Mouse (Mus musculus) embryonic facial prominence, embryonic 12.5 days (tissue): Measurements from ENCODE around the gene Rps15. TPM values are rescaled to one million over a fixed set of nuclear protein-coding genes. Genes with fewer than 3 reads are reported as not detected.

Experiments
- ATAC-seq: fragments of 200-750 bp; cut with Nextera tagmentation; 2 replicates; pipeline ENCODE4 v1.8.0; 2017; ENCODE audit not compliant: insufficient number of reproducible peaks, insufficient read depth, low FRiP score, low TSS enrichment
- H3K27ac ChIP-seq: fragments of 300-500 bp; sonication (generic); 2 replicates; pipeline ENCODE4 v1.5.1; 2016; ENCODE audit warnings: mild to moderate bottlenecking
- H3K27me3 ChIP-seq: fragments of 300-500 bp; sonication (generic); 2 replicates; pipeline ENCODE4 v1.6.1; 2016; ENCODE audit warnings: mild to moderate bottlenecking, moderate library complexity
- H3K36me3 ChIP-seq: fragments of 300-500 bp; sonication (generic); 2 replicates; pipeline ENCODE4 v1.6.1; 2016; ENCODE audit warnings: mild to moderate bottlenecking
- H3K4me1 ChIP-seq: fragments of 300-500 bp; sonication (generic); 2 replicates; pipeline ENCODE4 v1.6.1; 2016
- H3K4me2 ChIP-seq: fragments of 300-500 bp; sonication (generic); replicated peaks from 2 replicates; pipeline ENCODE4 v1.6.1; 2016; ENCODE audit warnings: mild to moderate bottlenecking, moderate library complexity
- H3K4me3 ChIP-seq: fragments of 300-500 bp; sonication (generic); 2 replicates; pipeline ENCODE4 v1.5.1; 2016; ENCODE audit warnings: mild to moderate bottlenecking
- H3K9ac ChIP-seq: fragments of 300-500 bp; sonication (generic); 2 replicates; pipeline ENCODE4 v1.6.1; 2016; ENCODE audit warnings: mild to moderate bottlenecking, moderate library complexity
- H3K9me3 ChIP-seq: fragments of 300-500 bp; sonication (generic); 2 replicates; pipeline ENCODE4 v1.6.1; 2016; ENCODE audit warnings: mild to moderate bottlenecking, moderate library complexity
- WGBS: fragments of 180-500 bp; shearing (Covaris S2); methylation state at CpG from one replicate; pipeline ENCODE4 v1.1.7; 2016; 5-methylcytosine and 5-hydroxymethylcytosine counted together
- polyA plus RNA-seq: library from polyadenylated mRNA; unstranded; fragments of >200 nt; fragmentation: Nextera tagmentation; extraction: Ambion mirVana; gene quantifications from 2 replicates; pipeline ENCODE4 v1.2.1, GENCODE M21; 2016

Gene Rps15
- polyA plus RNA-seq, 1 experiment from 2014 or later = 851 TPM

DNA sequence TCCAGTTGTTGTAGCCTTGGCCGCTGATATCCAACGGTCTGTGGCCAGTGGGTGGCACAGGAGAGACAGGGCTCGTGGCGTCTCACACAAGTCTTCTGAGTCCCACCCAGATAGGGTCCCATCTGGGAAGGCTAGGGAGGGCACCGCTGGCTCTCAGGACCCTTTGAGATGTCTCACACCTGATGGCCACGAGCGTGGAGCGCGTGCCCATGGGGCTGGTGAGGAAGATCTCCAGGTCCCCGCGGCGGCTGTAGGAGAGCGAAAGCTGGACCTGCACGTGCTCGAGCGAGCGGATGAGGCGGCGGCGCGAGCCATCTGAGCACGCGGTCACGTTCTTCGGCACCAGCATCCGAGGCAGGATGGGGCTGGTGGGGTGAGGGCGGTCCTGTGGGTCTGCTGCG, 30.6 kb downstream of the Rps15 start:
- H3K36me3 ChIP-seq = peaks cover 12% of the 10 kb centered on the region; the same call in 1 of the 2 replicates
- H3K27ac ChIP-seq = no peak overlapping the region
- no peaks in the 10 kb centered on the region for H3K9me3 ChIP-seq
- peak overlapping the region; percentile 63 for H3K9ac ChIP-seq
- peak overlapping the region; percentile 40 for H3K4me3 ChIP-seq
- peak overlapping the region; percentile 65 for H3K4me2 ChIP-seq
- WGBS = 7% methylated on average over 28 of the region's 28 CpGs
- peaks cover 15% of the 10 kb centered on the region; the same call in 1 of the 2 replicates for H3K27me3 ChIP-seq
- no peak for ATAC-seq
- H3K4me1 ChIP-seq = peaks cover 16% of the 10 kb centered on the region

DNA sequence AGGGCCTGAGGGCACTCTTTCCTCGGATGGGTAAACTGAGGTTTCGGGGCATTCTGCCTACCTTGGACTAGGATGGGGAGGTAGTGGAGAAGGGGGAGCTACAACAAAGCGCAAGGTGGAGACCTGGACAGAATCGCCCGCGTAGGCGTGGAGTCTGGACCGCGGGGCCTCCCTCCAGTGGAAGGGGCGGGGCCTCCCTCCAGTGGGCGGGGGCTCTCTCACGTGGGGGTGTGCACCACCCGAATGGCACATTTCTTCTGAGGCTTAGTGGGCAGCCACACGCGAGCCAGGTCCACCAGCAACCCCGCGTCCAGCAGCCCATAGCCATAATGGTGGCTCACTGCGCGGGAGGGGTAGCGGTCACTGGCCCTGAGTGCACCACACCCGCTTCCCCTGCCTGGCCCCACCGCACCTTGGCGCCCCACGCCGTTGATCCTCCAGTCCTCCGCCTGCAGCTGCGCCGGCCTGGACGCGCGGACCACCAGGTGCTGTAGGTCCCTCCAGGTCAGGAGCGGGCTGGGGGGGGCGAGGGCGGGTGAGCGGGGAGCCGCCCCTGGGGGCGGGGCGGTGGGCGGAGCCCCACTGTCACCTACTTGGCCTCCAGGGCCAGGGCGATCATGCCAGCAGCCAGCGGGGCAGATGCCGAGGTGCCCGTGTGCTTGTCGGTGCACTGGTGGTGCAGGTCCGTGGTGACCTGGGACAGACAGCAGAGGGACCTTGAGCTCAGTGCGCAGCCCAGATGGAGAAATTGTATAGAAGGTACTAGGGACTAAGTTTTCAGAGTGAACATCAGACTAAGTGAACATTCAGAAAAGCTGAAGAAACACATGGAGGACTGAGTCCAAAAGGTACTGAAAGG, 31.2 kb downstream of the Rps15 start:
- Histone ChIP-seq H3K9me3 (no peaks in the 10 kb centered on the region), H3K4me2 (peak overlapping the region; percentile 65), H3K4me1 (peaks cover 16% of the 10 kb centered on the region), H3K27me3 (peaks cover 10% of the 10 kb centered on the region; the same call in 1 of the 2 replicates), H3K27ac (no peak overlapping the region; the same call in 1 of the 2 replicates), H3K4me3 (peak overlapping the region; percentile 40), H3K9ac (peak overlapping the region; percentile 63), H3K36me3 (peaks cover 6% of the 10 kb centered on the region; the same call in 1 of the 2 replicates)
- WGBS = under 1% methylated on average over 46 of the region's 46 CpGs
- 0 out of 2 replicates have a peak, but pooled peaks have one; percentile 11 for ATAC-seq

DNA sequence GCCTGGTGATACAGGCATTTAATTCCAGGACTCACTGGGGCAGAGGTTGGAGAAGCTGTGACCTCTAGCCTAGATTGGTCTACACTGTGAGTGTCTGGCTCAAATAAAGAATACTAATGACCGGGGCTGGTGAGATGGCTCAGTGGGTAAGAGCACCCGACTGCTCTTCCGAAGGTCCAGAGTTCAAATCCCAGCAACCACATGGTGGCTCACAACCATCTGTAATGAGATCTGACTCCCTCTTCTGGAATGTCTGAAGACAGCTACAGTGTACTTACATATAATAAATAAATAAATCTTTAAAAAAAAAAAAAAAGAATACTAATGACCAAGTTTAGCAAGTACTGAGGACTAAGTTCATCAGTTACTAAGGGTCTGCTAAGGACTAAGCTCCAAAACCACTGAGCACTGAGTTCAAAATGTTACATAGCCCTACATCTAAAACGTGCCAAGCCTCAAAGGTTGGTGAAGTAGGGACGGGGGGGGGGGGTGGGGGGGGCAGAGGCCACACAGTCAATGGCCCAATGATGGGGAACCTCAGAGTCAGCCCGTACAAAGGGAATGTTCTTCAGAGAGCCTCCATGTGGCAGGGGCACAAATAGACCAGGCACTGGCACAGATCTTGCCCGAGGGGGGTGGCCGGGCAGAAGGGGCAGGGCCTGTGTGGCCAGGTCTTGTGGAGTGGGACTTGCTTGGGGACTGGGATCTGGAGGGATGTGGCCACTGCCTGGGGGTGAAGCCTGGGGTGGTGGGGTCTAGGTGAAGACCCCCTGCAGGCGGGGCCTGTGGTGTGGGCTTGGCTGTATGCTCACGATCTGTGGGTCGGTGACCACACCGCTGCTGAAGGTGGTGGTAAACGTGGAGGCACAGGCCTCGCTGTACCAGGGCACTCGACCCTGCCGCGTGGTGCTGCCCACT, 32.1 kb downstream of the Rps15 start:
- whole genome bisulfite sequencing = 78% methylated on average over 17 of the region's 17 CpGs
- Histone ChIP-seq H3K36me3 (no peaks in the 10 kb centered on the region), H3K9me3 (no peaks in the 10 kb centered on the region), H3K4me1 (peaks cover 12% of the 10 kb centered on the region), H3K9ac (no peak overlapping the region), H3K27ac (no peak overlapping the region), H3K4me3 (peak overlapping the region; percentile 40; the same call in 1 of the 2 replicates), H3K4me2 (peak overlapping the region; percentile 65), H3K27me3 (peaks cover 10% of the 10 kb centered on the region; the same call in 1 of the 2 replicates)
- ATAC-seq = no peak

DNA sequence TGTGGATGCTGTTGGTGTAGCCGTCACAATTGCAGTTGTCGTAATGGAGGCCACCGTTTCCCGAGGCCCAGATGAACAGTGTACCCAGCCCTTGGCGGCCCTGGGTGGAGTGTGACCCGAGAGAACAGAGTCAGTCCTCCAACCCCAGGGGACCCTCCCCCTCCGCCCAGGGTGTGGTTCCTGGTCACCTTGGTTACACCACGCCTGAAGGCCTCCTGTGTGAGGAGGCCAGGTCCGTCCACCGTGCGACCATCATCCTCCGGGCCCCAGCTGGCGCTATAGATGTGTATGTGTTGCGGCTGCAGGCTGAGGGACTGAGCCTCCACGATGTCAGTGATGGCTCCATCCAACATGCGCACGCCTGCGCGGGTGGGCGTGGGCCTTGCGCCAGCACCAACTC, 32.8 kb downstream of the Rps15 start:
- WGBS = 84% methylated on average over 21 of the region's 21 CpGs
- no peaks in the 10 kb centered on the region for H3K9me3 ChIP-seq
- peaks cover 8% of the 10 kb centered on the region for H3K4me1 ChIP-seq
- no peaks in the 10 kb centered on the region for H3K36me3 ChIP-seq
- H3K27ac ChIP-seq = no peak overlapping the region
- H3K27me3 ChIP-seq = peaks cover 10% of the 10 kb centered on the region; the same call in 1 of the 2 replicates
- H3K9ac ChIP-seq = no peak overlapping the region
- no peak overlapping the region for H3K4me3 ChIP-seq
- no peak overlapping the region for H3K4me2 ChIP-seq
- ATAC-seq = no peak

DNA sequence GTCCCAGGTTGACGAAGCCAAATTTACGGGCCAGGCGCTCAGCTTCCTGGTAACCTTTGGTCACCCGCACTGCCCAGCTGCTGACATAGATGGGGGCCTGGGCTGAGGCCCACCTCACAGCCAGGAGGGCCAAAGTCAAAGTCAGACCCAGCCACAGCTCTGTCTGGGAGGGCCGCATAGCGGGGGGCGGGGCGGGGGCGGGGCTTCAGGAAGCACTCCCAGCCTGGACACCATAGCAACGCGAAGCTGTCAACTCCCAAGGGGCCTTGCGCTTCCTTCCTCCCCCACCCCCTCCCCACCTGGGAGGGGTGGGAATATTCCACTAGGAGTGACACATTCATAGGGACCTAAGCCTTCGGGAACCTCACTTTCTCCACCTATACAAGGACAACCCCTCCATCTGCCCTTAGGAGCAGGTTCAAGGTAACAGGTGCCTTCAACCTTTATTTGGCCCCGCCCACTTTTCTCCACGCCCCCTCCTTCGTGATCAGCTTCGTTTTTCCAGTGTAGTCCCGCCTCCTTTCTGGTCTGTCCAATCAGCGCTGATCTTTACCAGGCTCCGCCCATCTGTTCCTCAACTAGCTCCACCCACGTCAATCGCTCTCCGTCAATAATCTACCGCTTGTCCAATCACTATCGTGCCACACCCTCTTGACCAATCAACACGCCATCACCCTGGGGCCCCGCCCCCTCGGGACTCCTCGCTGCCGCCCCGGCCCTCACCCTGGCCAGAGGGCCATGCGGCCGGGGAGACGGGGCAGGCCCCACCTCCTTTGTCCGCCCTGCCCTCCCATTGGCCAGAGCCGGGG, 37.2 kb downstream of the Rps15 start, which contains the start of the genes Pcsk4 and Reep6:
Gene Pcsk4 (minus strand): TSS at position 226 of the 809 bp plus-strand sequence.
Gene Reep6 (plus strand): TSS at position 681 of the 809 bp plus-strand sequence.
- peak within 1 kb of the TSS; percentile 90 for H3K4me2 ChIP-seq
- peaks cover 6% of the 10 kb centered on the region; the same call in 1 of the 2 replicates for H3K4me1 ChIP-seq
- ATAC-seq = peak; percentile 85
- peak within 1 kb of the TSS; percentile 40; the same call in 1 of the 2 replicates for H3K9ac ChIP-seq
- H3K36me3 ChIP-seq = no peaks in the 10 kb centered on the region
- H3K9me3 ChIP-seq = no peaks in the 10 kb centered on the region
- H3K27me3 ChIP-seq = peaks cover 25% of the 10 kb centered on the region
- H3K4me3 ChIP-seq = peak within 1 kb of the TSS; percentile 45
- no peak within 1 kb of the TSS for H3K27ac ChIP-seq
- 4% methylated on average over 36 of the region's 36 CpGs for WGBS

DNA sequence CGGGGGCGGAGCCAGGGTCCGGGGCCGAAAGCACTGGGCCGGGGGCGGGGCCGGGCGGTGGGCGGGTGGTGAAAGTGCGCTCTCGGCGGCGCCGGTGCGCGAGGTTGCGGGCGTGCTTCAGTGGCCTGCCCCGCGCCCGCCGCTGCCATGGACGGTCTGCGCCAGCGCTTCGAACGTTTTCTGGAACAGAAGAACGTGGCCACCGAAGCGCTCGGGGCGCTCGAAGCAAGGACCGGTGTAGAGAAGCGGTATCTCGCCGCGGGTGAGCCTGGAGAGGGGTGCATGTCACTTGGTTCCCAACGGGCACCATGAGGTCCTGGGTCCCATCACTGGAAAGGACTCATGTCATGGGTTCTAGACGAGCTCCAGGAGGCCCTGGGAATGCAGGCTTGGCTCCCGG, 37.8 kb downstream of the Rps15 start:
- Histone ChIP-seq H3K9ac (peak overlapping the region; percentile 40; the same call in 1 of the 2 replicates), H3K4me1 (peaks cover 6% of the 10 kb centered on the region; the same call in 1 of the 2 replicates), H3K9me3 (no peaks in the 10 kb centered on the region), H3K27ac (no peak overlapping the region), H3K27me3 (peaks cover 19% of the 10 kb centered on the region; the same call in 1 of the 2 replicates), H3K4me3 (peak overlapping the region; percentile 45), H3K36me3 (no peaks in the 10 kb centered on the region), H3K4me2 (peak overlapping the region; percentile 90)
- peak; percentile 2; the same call in 1 of the 2 replicates for ATAC-seq
- 3% methylated on average over 41 of the region's 41 CpGs for WGBS

DNA sequence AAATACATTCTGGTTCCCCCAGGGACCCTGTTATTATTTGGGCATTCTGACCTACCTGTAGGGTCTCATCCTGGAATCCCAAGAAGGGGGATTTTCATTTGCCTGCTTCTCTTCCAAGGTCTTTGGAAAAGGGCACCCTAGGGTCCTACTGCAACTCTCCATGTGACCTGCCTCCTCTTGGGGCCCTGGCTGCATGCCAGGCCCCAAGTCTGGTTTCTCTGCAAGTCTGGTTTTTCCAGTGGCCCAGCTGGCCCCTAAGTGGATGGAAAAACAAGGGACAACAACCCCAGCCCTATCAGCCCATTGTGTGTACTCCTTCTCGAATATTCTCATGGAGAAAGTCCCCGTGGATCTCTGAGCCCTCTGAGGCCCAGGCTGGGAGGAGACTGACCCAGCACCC, 38.6 kb downstream of the Rps15 start:
- Histone ChIP-seq H3K4me1 (peaks cover 6% of the 10 kb centered on the region; the same call in 1 of the 2 replicates), H3K4me3 (no peak overlapping the region), H3K9me3 (no peaks in the 10 kb centered on the region), H3K36me3 (no peaks in the 10 kb centered on the region), H3K27ac (no peak overlapping the region), H3K4me2 (peak overlapping the region; percentile 90), H3K9ac (no peak overlapping the region), H3K27me3 (peaks cover 18% of the 10 kb centered on the region; the same call in 1 of the 2 replicates)
- WGBS = 68% methylated on average over 2 of the region's 2 CpGs
- ATAC-seq = no peak

DNA sequence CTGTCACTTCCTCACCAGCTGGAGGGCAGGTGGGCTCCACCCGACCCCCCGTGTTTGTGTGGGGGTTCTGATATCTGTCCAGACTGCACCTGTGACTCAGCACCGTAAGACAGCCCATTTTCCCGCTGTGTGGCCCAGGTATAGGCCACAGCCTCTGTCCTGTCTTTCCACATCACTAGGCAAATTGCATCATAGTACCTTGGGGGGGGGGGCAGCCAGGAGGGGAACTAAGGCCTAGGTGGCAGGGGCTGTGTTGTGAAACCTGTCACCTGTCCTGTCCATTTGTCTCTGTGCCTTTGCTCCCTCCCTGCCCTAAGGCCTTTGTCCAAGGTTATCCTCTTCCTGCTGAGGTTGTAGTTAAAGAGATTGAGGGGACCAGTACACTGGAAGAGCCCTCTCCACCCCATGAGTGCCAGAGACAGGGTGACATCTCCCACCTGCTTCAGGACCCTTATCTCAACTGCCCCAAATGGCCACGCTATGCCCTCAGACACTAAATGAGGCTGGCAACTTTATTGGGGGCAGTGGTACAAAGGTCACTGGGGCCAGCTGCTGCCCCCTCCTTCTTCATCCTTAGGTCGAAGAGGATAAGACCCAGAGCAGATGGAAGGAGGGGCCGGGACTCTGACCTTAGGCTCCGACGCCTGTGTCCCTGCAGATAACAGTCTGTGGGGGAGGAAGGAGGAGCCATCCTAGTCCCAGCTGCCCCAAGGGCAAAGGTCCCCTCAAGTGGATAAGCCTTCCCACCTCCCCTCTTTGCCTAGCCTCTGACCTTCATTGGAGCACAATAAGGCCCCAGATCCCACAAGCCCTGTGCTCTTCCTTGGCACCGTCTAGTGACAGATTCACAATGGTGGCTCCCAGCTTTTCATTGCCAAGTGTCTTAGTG, 39.6 kb downstream of the Rps15 start:
- H3K27me3 ChIP-seq = peaks cover 18% of the 10 kb centered on the region; the same call in 1 of the 2 replicates
- H3K27ac ChIP-seq = no peak overlapping the region
- H3K4me3 ChIP-seq = 0 out of 2 replicates have a peak overlapping the region, but pooled peaks have one; percentile 2
- no peak overlapping the region for H3K9ac ChIP-seq
- peaks cover 6% of the 10 kb centered on the region; the same call in 1 of the 2 replicates for H3K4me1 ChIP-seq
- H3K4me2 ChIP-seq = no peak overlapping the region
- H3K36me3 ChIP-seq = no peaks in the 10 kb centered on the region
- WGBS = 57% methylated on average over 10 of the region's 10 CpGs
- no peak for ATAC-seq
- H3K9me3 ChIP-seq = no peaks in the 10 kb centered on the region

DNA sequence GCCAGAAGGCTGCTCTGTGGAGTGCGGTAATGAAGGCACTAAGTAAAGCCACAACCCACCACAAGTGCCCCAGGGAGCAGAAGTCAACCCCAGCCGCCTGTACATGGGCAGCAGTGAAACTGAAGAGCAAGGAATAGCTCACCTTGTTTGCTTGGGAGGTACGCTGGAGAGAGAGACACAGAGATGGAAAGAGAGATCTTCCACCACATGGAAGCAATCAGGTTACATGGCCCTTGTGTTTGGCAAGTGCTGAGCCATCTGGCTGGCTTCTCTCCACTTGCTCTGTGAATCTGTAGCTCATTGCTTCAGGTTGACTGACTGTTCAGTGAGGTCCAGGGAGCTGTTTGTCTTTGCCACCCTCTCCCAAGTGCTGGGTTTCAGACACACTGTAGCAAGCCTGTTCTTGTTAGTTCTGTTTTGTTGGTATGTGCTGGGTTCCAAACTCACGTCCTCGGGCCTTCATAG, 40.3 kb downstream of the Rps15 start:
- H3K9ac ChIP-seq = no peak overlapping the region
- peaks cover 6% of the 10 kb centered on the region; the same call in 1 of the 2 replicates for H3K4me1 ChIP-seq
- no peak overlapping the region for H3K27ac ChIP-seq
- no peaks in the 10 kb centered on the region for H3K36me3 ChIP-seq
- H3K27me3 ChIP-seq = peaks cover 18% of the 10 kb centered on the region; the same call in 1 of the 2 replicates
- no peak for ATAC-seq
- no peak overlapping the region for H3K4me3 ChIP-seq
- WGBS = 72% methylated on average over 5 of the region's 5 CpGs
- H3K9me3 ChIP-seq = no peaks in the 10 kb centered on the region
- H3K4me2 ChIP-seq = no peak overlapping the region

DNA sequence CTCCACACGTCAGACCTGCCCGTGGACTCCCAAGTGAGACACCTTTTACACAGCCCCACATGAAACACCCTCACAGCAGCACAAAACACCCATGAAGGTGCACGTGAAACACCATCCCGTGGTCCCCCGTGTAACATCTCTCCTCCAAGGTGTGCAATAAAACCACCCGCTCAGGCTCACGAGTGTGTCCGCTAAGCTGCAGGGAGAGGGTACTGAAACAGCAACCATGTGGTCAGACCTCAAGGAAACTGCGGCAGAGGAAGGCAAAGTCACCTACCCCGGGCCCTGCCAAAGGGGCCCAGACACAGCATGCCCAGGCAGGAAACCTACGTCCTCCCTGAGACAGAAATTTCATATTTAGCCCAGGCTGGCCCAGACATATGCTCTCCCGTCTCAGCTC, 44.0 kb downstream of the Rps15 start:
- no peak for ATAC-seq
- no peaks in the 10 kb centered on the region for H3K36me3 ChIP-seq
- no peak overlapping the region for H3K4me3 ChIP-seq
- H3K27ac ChIP-seq = no peak overlapping the region
- no peak overlapping the region for H3K9ac ChIP-seq
- no peaks in the 10 kb centered on the region; the same call in 1 of the 2 replicates for H3K4me1 ChIP-seq
- H3K4me2 ChIP-seq = no peak overlapping the region
- H3K9me3 ChIP-seq = no peaks in the 10 kb centered on the region
- 82% methylated on average over 12 of the region's 12 CpGs for WGBS
- H3K27me3 ChIP-seq = peaks cover 25% of the 10 kb centered on the region
